Mouse (Mus musculus) erythroblast, embryonic 14.5 days (primary cell): ENCODE results near the gene Itih5. TPM values are rescaled to one million over a fixed set of nuclear protein-coding genes. Genes with fewer than 3 reads are reported as not detected.

Experiments used
- H3K27me3 ChIP-seq: 2 replicates; pipeline ENCODE4 v1.6.1; 2012; ENCODE audit warnings: inconsistent platforms; ENCODE audit not compliant: control insufficient read depth
- H3K36me3 ChIP-seq: 2 replicates; pipeline ENCODE4 v1.6.1; 2012; ENCODE audit warnings: mild to moderate bottlenecking, inconsistent platforms; ENCODE audit not compliant: control insufficient read depth
- H3K4me1 ChIP-seq: 2 replicates; pipeline ENCODE4 v1.6.1; 2012; ENCODE audit warnings: inconsistent platforms; ENCODE audit not compliant: control insufficient read depth
- H3K4me3 ChIP-seq: replicated peaks from 2 replicates; pipeline ENCODE3; 2012; ENCODE audit warnings: moderate library complexity, mild to moderate bottlenecking, inconsistent platforms
- H3K9me3 ChIP-seq: 2 replicates; pipeline ENCODE4 v1.6.1; 2012; ENCODE audit warnings: low read length, inconsistent platforms, mixed read lengths; ENCODE audit not compliant: control insufficient read depth
- GATA1 ChIP-seq: IDR thresholded peaks from 2 replicates; pipeline ENCODE4 v1.6.1; 2012; ENCODE audit warnings: low read length, inconsistent platforms, mixed read lengths
- TAL1 ChIP-seq: IDR thresholded peaks from 3 replicates; pipeline ENCODE4 v1.6.1; 2012; ENCODE audit warnings: low read length, inconsistent platforms, mixed read lengths
- polyA plus RNA-seq: library from polyadenylated mRNA; stranded (reverse); fragments of >175 nt; gene quantifications from 2 replicates; pipeline ENCODE4 v1.2.3, GENCODE M21; 2012

Itih5 gene
- polyA plus RNA-seq, 1 experiment = not detected

GRCm38 (mm10) chr2:10250441-10250840 is 97.1 kb downstream of the Itih5 start:
- no peaks in the 10 kb centered on the region for H3K4me1 ChIP-seq
- H3K9me3 ChIP-seq = no peaks in the 10 kb centered on the region
- TF ChIP-seq TAL1 (no peak), GATA1 (no peak)
- no peaks in the 10 kb centered on the region for H3K27me3 ChIP-seq
- H3K36me3 ChIP-seq = no peaks in the 10 kb centered on the region
- no peak overlapping the region for H3K4me3 ChIP-seq

- no peak overlapping the region for H3K4me3 ChIP-seq
- H3K27me3 ChIP-seq = no peaks in the 10 kb centered on the region
- no peaks in the 10 kb centered on the region for H3K9me3 ChIP-seq
- H3K36me3 ChIP-seq = no peaks in the 10 kb centered on the region
- H3K4me1 ChIP-seq = no peaks in the 10 kb centered on the region
- no peak for TF ChIP-seq GATA1
- TF ChIP-seq TAL1 = no peak
These were observed 97.6 kb downstream of the Itih5 start for GRCm38 (mm10) chr2:10250926-10251325.

- no peak for TF ChIP-seq GATA1
- TF ChIP-seq TAL1 = no peak
- H3K27me3 ChIP-seq = no peaks in the 10 kb centered on the region
- no peaks in the 10 kb centered on the region for H3K4me1 ChIP-seq
These were observed 98.1 kb downstream of the Itih5 start for GRCm38 (mm10) chr2:10251466-10251865.

GRCm38 (mm10) chr2:10252016-10252415 is 98.6 kb downstream of the Itih5 start:
- no peaks in the 10 kb centered on the region for H3K9me3 ChIP-seq
- no peak overlapping the region for H3K4me3 ChIP-seq
- H3K36me3 ChIP-seq = no peaks in the 10 kb centered on the region
- TF ChIP-seq TAL1 (no peak), GATA1 (no peak)
- no peaks in the 10 kb centered on the region for H3K4me1 ChIP-seq
- no peaks in the 10 kb centered on the region for H3K27me3 ChIP-seq

More at GRCm38 (mm10) chr2:10251466-10251865, 98.1 kb downstream of the Itih5 start:
- H3K36me3 ChIP-seq = no peaks in the 10 kb centered on the region
- no peak overlapping the region for H3K4me3 ChIP-seq
- H3K9me3 ChIP-seq = no peaks in the 10 kb centered on the region

GRCm38 (mm10) chr2:10253351-10253750 is 100.0 kb downstream of the Itih5 start:
- Histone ChIP-seq H3K36me3 (no peaks in the 10 kb centered on the region), H3K27me3 (no peaks in the 10 kb centered on the region), H3K9me3 (no peaks in the 10 kb centered on the region), H3K4me1 (no peaks in the 10 kb centered on the region), H3K4me3 (no peak overlapping the region)
- no peak for TF ChIP-seq GATA1
- no peak for TF ChIP-seq TAL1

- TF ChIP-seq TAL1 = no peak
- TF ChIP-seq GATA1 = no peak
- H3K4me1 ChIP-seq = no peaks in the 10 kb centered on the region
- no peak overlapping the region for H3K4me3 ChIP-seq
- H3K9me3 ChIP-seq = no peaks in the 10 kb centered on the region
- H3K27me3 ChIP-seq = no peaks in the 10 kb centered on the region
- no peaks in the 10 kb centered on the region for H3K36me3 ChIP-seq
These were observed 103.6 kb downstream of the Itih5 start for GRCm38 (mm10) chr2:10256949-10257348.

GRCm38 (mm10) chr2:10258312-10258711 is 104.9 kb downstream of the Itih5 start:
- TF ChIP-seq TAL1 (no peak), GATA1 (no peak)
- H3K9me3 ChIP-seq = no peaks in the 10 kb centered on the region
- H3K36me3 ChIP-seq = no peaks in the 10 kb centered on the region
- no peaks in the 10 kb centered on the region for H3K4me1 ChIP-seq
- no peaks in the 10 kb centered on the region for H3K27me3 ChIP-seq
- no peak overlapping the region for H3K4me3 ChIP-seq

- Histone ChIP-seq H3K4me3 (no peak overlapping the region), H3K4me1 (no peaks in the 10 kb centered on the region), H3K27me3 (no peaks in the 10 kb centered on the region), H3K36me3 (no peaks in the 10 kb centered on the region), H3K9me3 (no peaks in the 10 kb centered on the region)
- TF ChIP-seq TAL1 (no peak), GATA1 (no peak)
These were observed 106.7 kb downstream of the Itih5 start for GRCm38 (mm10) chr2:10260109-10260508.

- Histone ChIP-seq H3K27me3 (no peaks in the 10 kb centered on the region), H3K9me3 (no peaks in the 10 kb centered on the region), H3K36me3 (no peaks in the 10 kb centered on the region), H3K4me3 (no peak overlapping the region), H3K4me1 (no peaks in the 10 kb centered on the region)
- TF ChIP-seq GATA1 (no peak), TAL1 (no peak)
These were observed 108.0 kb downstream of the Itih5 start for GRCm38 (mm10) chr2:10261337-10261736.

GRCm38 (mm10) chr2:10262722-10263121 is 109.4 kb downstream of the Itih5 start:
- H3K4me3 ChIP-seq = no peak overlapping the region
- no peaks in the 10 kb centered on the region for H3K36me3 ChIP-seq
- no peaks in the 10 kb centered on the region for H3K9me3 ChIP-seq
- H3K27me3 ChIP-seq = no peaks in the 10 kb centered on the region
- H3K4me1 ChIP-seq = no peaks in the 10 kb centered on the region
- TF ChIP-seq GATA1 = no peak
- no peak for TF ChIP-seq TAL1
